Mouse (Mus musculus) regulatory T cell (primary cell): Measurements from ENCODE around the gene As3mt.
"Not testable (repeated sequence)": the region's sequence is repeated elsewhere in the genome, so short reads cannot be mapped to it uniquely, and the experiment has no call there.

Experiments
- in situ Hi-C: fragments of 300-600 bp; cut with MboI, MseI; formaldehyde crosslinking; loops from one replicate; pipeline ENCODE4 v1.15.1; 2025; ENCODE audit warnings: high pct_unique_total_duplicates

The As3mt gene

GRCm38 (mm10) chr19:46777928-46778680, 70.8 kb downstream of the As3mt start:
- in situ Hi-C loops = no loop called here

- in situ Hi-C loops = not testable (repeated sequence)
These were observed 71.9 kb downstream of the As3mt start for GRCm38 (mm10) chr19:46779130-46779529.

- in situ Hi-C loops = no loop called here
These were observed 76.8 kb downstream of the As3mt start for GRCm38 (mm10) chr19:46784038-46784437.

- in situ Hi-C loops = no loop called here
These were observed 77.2 kb downstream of the As3mt start for GRCm38 (mm10) chr19:46784502-46784901.

GRCm38 (mm10) chr19:46785633-46786032, 78.4 kb downstream of the As3mt start:
- in situ Hi-C loops = no loop called here

- in situ Hi-C loops = no loop called here
These were observed 82.5 kb downstream of the As3mt start for GRCm38 (mm10) chr19:46789782-46790181.
